Mouse (Mus musculus) intestine, embryonic 15.5 days (tissue): ENCODE data around the gene Dcaf11. TPM values are rescaled to one million over a fixed set of nuclear protein-coding genes. Genes with fewer than 3 reads are reported as not detected.

Source experiments
- ATAC-seq: fragments of 200-750 bp; cut with Nextera tagmentation; 2 replicates; pipeline ENCODE4 v1.8.0; 2017; ENCODE audit warnings: moderate TSS enrichment, moderate library complexity
- H3K27ac ChIP-seq: fragments of 300-500 bp; sonication (generic); 2 replicates; pipeline ENCODE4 v1.5.1; 2015; ENCODE audit warnings: mild to moderate bottlenecking, inconsistent platforms
- H3K27me3 ChIP-seq: fragments of 300-500 bp; sonication (generic); replicated peaks from 2 replicates; pipeline ENCODE4 v1.6.1; 2015; ENCODE audit warnings: inconsistent platforms
- H3K36me3 ChIP-seq: fragments of 300-500 bp; sonication (generic); 2 replicates; pipeline ENCODE4 v1.6.1; 2015; ENCODE audit warnings: inconsistent platforms
- H3K4me1 ChIP-seq: fragments of 300-500 bp; sonication (generic); replicated peaks from 2 replicates; pipeline ENCODE4 v1.6.1; 2015; ENCODE audit warnings: inconsistent platforms
- H3K4me2 ChIP-seq: fragments of 300-500 bp; sonication (generic); replicated peaks from 2 replicates; pipeline ENCODE4 v1.6.1; 2015; ENCODE audit warnings: mild to moderate bottlenecking, inconsistent platforms
- H3K4me3 ChIP-seq: fragments of 300-500 bp; sonication (generic); replicated peaks from 2 replicates; pipeline ENCODE4 v1.5.1; 2015; ENCODE audit warnings: inconsistent platforms
- H3K9ac ChIP-seq: fragments of 300-500 bp; sonication (generic); 2 replicates; pipeline ENCODE4 v1.6.1; 2015; ENCODE audit warnings: inconsistent platforms
- H3K9me3 ChIP-seq: fragments of 300-500 bp; sonication (generic); 2 replicates; pipeline ENCODE4 v1.6.1; 2016; ENCODE audit warnings: inconsistent platforms
- WGBS: fragments of 180-500 bp; shearing (Covaris S2); methylation state at CpG from one replicate; pipeline ENCODE4 v1.1.7; 2015; 5-methylcytosine and 5-hydroxymethylcytosine counted together
- polyA plus RNA-seq: library from polyadenylated mRNA; unstranded; fragments of >200 nt; fragmentation: Nextera tagmentation; extraction: Ambion mirVana; gene quantifications from 2 replicates; pipeline ENCODE4 v1.2.1, GENCODE M21; 2015

Gene Dcaf11
- polyA plus RNA-seq, 1 experiment from 2014 or later: 72.8 TPM

GRCm38 (mm10) chr14:55589771-55590448 lies 30.1 kb downstream of the Dcaf11 start:
- no peaks in the 10 kb centered on the region for H3K27me3 ChIP-seq
- peak overlapping the region; percentile 98 for H3K27ac ChIP-seq
- peak overlapping the region; percentile 52 for H3K9ac ChIP-seq
- peak overlapping the region; percentile 85 for H3K4me2 ChIP-seq
- peaks cover 3% of the 10 kb centered on the region; the same call in 1 of the 2 replicates for H3K36me3 ChIP-seq
- peaks cover 23% of the 10 kb centered on the region for H3K4me1 ChIP-seq
- H3K4me3 ChIP-seq: peak overlapping the region; percentile 90
- no peaks in the 10 kb centered on the region for H3K9me3 ChIP-seq
- WGBS: 69% methylated on average over 11 of the region's 11 CpGs
- no peak for ATAC-seq

GRCm38 (mm10) chr14:55590748-55591330 lies 31.0 kb downstream of the Dcaf11 start, which contains the start of gene Psme2:
Psme2 (minus strand) TSS chr14:55591113.
- peaks cover 20% of the 10 kb centered on the region for H3K4me1 ChIP-seq
- WGBS: under 1% methylated on average over 22 of the region's 22 CpGs
- H3K27ac ChIP-seq: peak within 1 kb of the TSS; percentile 98
- H3K4me2 ChIP-seq: peak within 1 kb of the TSS; percentile 85
- H3K9me3 ChIP-seq: no peaks in the 10 kb centered on the region
- peak; percentile 96 for ATAC-seq
- peak within 1 kb of the TSS; percentile 91 for H3K9ac ChIP-seq
- peak within 1 kb of the TSS; percentile 90 for H3K4me3 ChIP-seq
- H3K36me3 ChIP-seq: peaks cover 12% of the 10 kb centered on the region
- H3K27me3 ChIP-seq: no peaks in the 10 kb centered on the region

- under 1% methylated on average over 33 of the region's 33 CpGs for WGBS
- Histone ChIP-seq H3K36me3 (peaks cover 18% of the 10 kb centered on the region), H3K4me1 (peaks cover 20% of the 10 kb centered on the region), H3K4me3 (peak within 1 kb of the TSS; percentile 90), H3K9me3 (no peaks in the 10 kb centered on the region), H3K27me3 (no peaks in the 10 kb centered on the region), H3K9ac (peak within 1 kb of the TSS; percentile 91), H3K4me2 (peak within 1 kb of the TSS; percentile 85), H3K27ac (peak within 1 kb of the TSS; percentile 98)
- peak; percentile 92 for ATAC-seq
Measured at GRCm38 (mm10) chr14:55591331-55591891, 31.6 kb downstream of the Dcaf11 start, which contains the start of gene Rnf31. Rnf31 (plus strand) TSS chr14:55591708.

- Histone ChIP-seq H3K27me3 (no peaks in the 10 kb centered on the region), H3K27ac (peak overlapping the region; percentile 98), H3K36me3 (peaks cover 24% of the 10 kb centered on the region), H3K4me3 (peak overlapping the region; percentile 90), H3K9me3 (no peaks in the 10 kb centered on the region), H3K9ac (peak overlapping the region; percentile 91), H3K4me1 (peaks cover 20% of the 10 kb centered on the region), H3K4me2 (peak overlapping the region; percentile 85)
- ATAC-seq: no peak
- 5% methylated on average over 16 of the region's 16 CpGs for WGBS
Measured at GRCm38 (mm10) chr14:55592226-55592625, 32.4 kb downstream of the Dcaf11 start.

GRCm38 (mm10) chr14:55596036-55596690 lies 36.4 kb downstream of the Dcaf11 start:
- H3K27ac ChIP-seq: no peak overlapping the region; the same call in 1 of the 2 replicates
- no peak overlapping the region for H3K4me3 ChIP-seq
- no peak overlapping the region for H3K9ac ChIP-seq
- peaks cover 50% of the 10 kb centered on the region for H3K36me3 ChIP-seq
- H3K4me2 ChIP-seq: no peak overlapping the region
- H3K27me3 ChIP-seq: no peaks in the 10 kb centered on the region
- H3K9me3 ChIP-seq: no peaks in the 10 kb centered on the region
- no peak for ATAC-seq
- WGBS: 80% methylated on average over 13 of the region's 13 CpGs
- peaks cover 9% of the 10 kb centered on the region for H3K4me1 ChIP-seq

- H3K4me2 ChIP-seq: no peak overlapping the region
- H3K4me3 ChIP-seq: no peak overlapping the region
- no peaks in the 10 kb centered on the region for H3K27me3 ChIP-seq
- no peak overlapping the region for H3K9ac ChIP-seq
- H3K4me1 ChIP-seq: 0 out of 2 replicates have a peak, but pooled peaks cover 5% of the 10 kb centered on the region
- H3K36me3 ChIP-seq: peaks cover 59% of the 10 kb centered on the region
- no peaks in the 10 kb centered on the region for H3K9me3 ChIP-seq
- no peak overlapping the region for H3K27ac ChIP-seq
- WGBS: 94% methylated on average over 21 of the region's 21 CpGs
- no peak for ATAC-seq
Measured at GRCm38 (mm10) chr14:55598521-55599390, 39.0 kb downstream of the Dcaf11 start.

- peak within 1 kb of the TSS; percentile 74 for H3K4me2 ChIP-seq
- ATAC-seq: no peak
- H3K4me1 ChIP-seq: 0 out of 2 replicates have a peak, but pooled peaks cover 10% of the 10 kb centered on the region
- H3K27ac ChIP-seq: peak within 1 kb of the TSS; percentile 82
- H3K4me3 ChIP-seq: peak within 1 kb of the TSS; percentile 39
- no peaks in the 10 kb centered on the region for H3K27me3 ChIP-seq
- peak within 1 kb of the TSS; percentile 56 for H3K9ac ChIP-seq
- WGBS: 80% methylated on average over 7 of the region's 7 CpGs
- H3K36me3 ChIP-seq: peaks cover 49% of the 10 kb centered on the region
- H3K9me3 ChIP-seq: no peaks in the 10 kb centered on the region
Measured at GRCm38 (mm10) chr14:55603271-55603632, 43.4 kb downstream of the Dcaf11 start, which contains the start of gene Irf9. Irf9 (plus strand) TSS chr14:55603571.

- Histone ChIP-seq H3K27me3 (no peaks in the 10 kb centered on the region), H3K4me1 (0 out of 2 replicates have a peak, but pooled peaks cover 10% of the 10 kb centered on the region), H3K36me3 (peaks cover 43% of the 10 kb centered on the region), H3K9ac (peak overlapping the region; percentile 56), H3K4me2 (peak overlapping the region; percentile 74), H3K27ac (peak overlapping the region; percentile 82), H3K4me3 (peak overlapping the region; percentile 39), H3K9me3 (no peaks in the 10 kb centered on the region)
- WGBS: 12% methylated on average over 19 of the region's 19 CpGs
- peak; percentile 97 for ATAC-seq
Measured at GRCm38 (mm10) chr14:55603633-55604576, 44.1 kb downstream of the Dcaf11 start.

- H3K4me2 ChIP-seq: peak overlapping the region; percentile 74; the same call in 1 of the 2 replicates
- peak overlapping the region; percentile 82; the same call in 1 of the 2 replicates for H3K27ac ChIP-seq
- 90% methylated on average over 11 of the region's 11 CpGs for WGBS
- H3K27me3 ChIP-seq: no peaks in the 10 kb centered on the region
- no peak for ATAC-seq
- H3K9me3 ChIP-seq: no peaks in the 10 kb centered on the region
- H3K36me3 ChIP-seq: peaks cover 33% of the 10 kb centered on the region
- H3K4me1 ChIP-seq: 0 out of 2 replicates have a peak, but pooled peaks cover 10% of the 10 kb centered on the region
- no peak overlapping the region for H3K4me3 ChIP-seq
- no peak overlapping the region for H3K9ac ChIP-seq
Measured at GRCm38 (mm10) chr14:55604823-55605222, 45.0 kb downstream of the Dcaf11 start.

GRCm38 (mm10) chr14:55605743-55606459 lies 46.1 kb downstream of the Dcaf11 start:
- Histone ChIP-seq H3K4me1 (0 out of 2 replicates have a peak, but pooled peaks cover 10% of the 10 kb centered on the region), H3K4me2 (no peak overlapping the region), H3K27ac (no peak overlapping the region), H3K36me3 (peaks cover 28% of the 10 kb centered on the region), H3K27me3 (no peaks in the 10 kb centered on the region), H3K9me3 (no peaks in the 10 kb centered on the region), H3K4me3 (no peak overlapping the region), H3K9ac (no peak overlapping the region)
- ATAC-seq: no peak
- 94% methylated on average over 16 of the region's 16 CpGs for WGBS
